Mouse (Mus musculus): ENCODE measurements around the gene Fastk. TPM values are rescaled to one million over a fixed set of nuclear protein-coding genes. Genes with fewer than 3 reads are reported as not detected.
A peak's percentile ranks its signal among the peaks of the same experiment; 100 is the strongest.

The Fastk gene
- polyA plus RNA-seq, 1 experiment from 2014 or later: 65.1 TPM

GRCm38 (mm10) chr5:24483326-24483725 lies 38.2 kb upstream of the Fastk start:
- DNase-seq (ENCODE audit: low spot score): peak; percentile 88
- no peaks in the 10 kb centered on the region for H3K4me1 ChIP-seq (ENCODE audit: insufficient read depth, low read depth, low read length)
- no peak overlapping the region for H3K4me3 ChIP-seq (ENCODE audit: low read depth, low read length)
- WGBS: 34% methylated on average over 11 of the region's 11 CpGs
- H3K9me3 ChIP-seq (ENCODE audit: low read length): no peaks in the 10 kb centered on the region
- TF ChIP-seq EP300 (IDR thresholded peaks at IDR 0.05) (no peak), CTCF (IDR thresholded peaks at IDR 0.05) (peak; percentile 89)
- H3K36me3 ChIP-seq (ENCODE audit: insufficient read depth, low read length): peaks cover 54% of the 10 kb centered on the region
- no peaks in the 10 kb centered on the region for H3K27me3 ChIP-seq (replicated peaks; ENCODE audit: insufficient read depth, low read length)
- peak; percentile 70 for ATAC-seq
- no peak overlapping the region for H3K4me2 ChIP-seq (replicated peaks; ENCODE audit: low read depth, low read length)
- H3K27ac ChIP-seq (ENCODE audit: low read length): no peak overlapping the region
- no peak overlapping the region for H3K9ac ChIP-seq (replicated peaks; ENCODE audit: low read depth)

DNA sequence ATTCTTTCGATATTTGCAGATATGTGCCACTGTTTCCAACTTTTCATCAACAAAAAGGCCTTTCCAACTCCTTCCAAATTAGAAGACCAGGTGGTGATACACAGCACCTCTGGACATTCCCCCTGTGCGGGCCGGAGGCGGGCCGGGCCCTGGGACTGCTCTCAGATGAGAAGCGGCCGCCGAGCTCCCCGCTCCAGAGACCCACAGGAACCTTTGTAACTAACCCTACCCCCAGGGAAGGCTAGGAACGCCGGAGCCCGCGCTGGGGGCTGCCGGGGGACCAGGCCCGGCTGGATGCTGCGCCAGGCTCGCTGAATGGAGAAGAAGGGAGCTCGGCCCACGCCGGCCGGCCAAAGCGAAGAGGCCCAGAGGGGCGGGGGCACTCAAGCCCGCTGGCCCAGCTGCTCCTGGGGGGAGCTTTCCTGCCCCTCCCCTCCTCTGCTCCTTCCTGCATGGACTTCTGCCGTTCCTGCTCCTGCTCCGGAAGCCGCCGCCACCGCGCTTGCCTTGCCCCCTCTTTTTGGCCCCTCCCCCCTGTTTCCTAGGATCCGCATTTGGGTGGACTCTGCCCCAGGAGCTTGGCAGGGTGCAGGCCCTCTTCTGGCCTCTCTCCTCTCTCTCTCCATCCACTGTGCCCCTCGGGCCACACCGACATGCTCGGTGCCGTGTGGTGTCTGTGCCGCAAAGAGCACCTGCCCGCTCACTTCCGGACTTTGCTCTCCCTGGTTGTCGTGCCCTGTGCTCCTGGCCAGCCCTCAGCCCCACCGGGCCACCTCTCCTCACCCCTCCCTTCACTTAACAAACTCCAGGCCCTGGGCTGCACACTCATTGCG lies 37.4 kb upstream of the Fastk start:
- Histone ChIP-seq H3K27me3 (replicated peaks; ENCODE audit: insufficient read depth, low read length) (no peaks in the 10 kb centered on the region), H3K36me3 (ENCODE audit: insufficient read depth, low read length) (peaks cover 58% of the 10 kb centered on the region)
- 56% methylated on average over 39 of the region's 41 CpGs for WGBS

DNA sequence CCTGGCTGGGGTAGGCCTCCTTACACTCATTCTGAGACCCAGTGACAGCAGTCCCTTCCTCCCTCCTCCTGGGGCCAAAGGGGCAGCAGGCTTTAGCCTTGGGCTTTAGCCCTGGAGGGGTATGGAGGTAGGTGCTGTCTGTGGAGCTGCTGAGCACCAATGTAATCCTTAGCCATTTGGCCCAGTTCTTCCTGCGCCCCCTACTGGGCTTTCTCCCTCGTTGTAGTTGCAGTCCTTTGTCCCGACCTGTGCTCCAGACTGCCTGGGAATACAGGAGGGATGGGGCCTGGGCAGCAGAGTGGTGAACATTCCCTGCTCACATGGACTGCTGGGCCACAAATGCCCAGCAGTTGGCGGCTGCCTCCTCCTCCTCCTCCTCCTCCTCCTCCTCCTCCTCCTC lies 36.6 kb upstream of the Fastk start:
- ATAC-seq: peak; percentile 67
- Histone ChIP-seq H3K9me3 (ENCODE audit: low read length) (no peaks in the 10 kb centered on the region), H3K4me3 (ENCODE audit: low read depth, low read length) (no peak overlapping the region), H3K27ac (ENCODE audit: low read length) (no peak overlapping the region), H3K27me3 (replicated peaks; ENCODE audit: insufficient read depth, low read length) (no peaks in the 10 kb centered on the region), H3K4me1 (ENCODE audit: insufficient read depth, low read depth, low read length) (no peaks in the 10 kb centered on the region), H3K36me3 (ENCODE audit: insufficient read depth, low read length) (peaks cover 57% of the 10 kb centered on the region), H3K4me2 (replicated peaks; ENCODE audit: low read depth, low read length) (no peak overlapping the region), H3K9ac (replicated peaks; ENCODE audit: low read depth) (no peak overlapping the region)
- peak; percentile 77 for DNase-seq (ENCODE audit: low spot score)
- WGBS: 9% methylated on average over 4 of the region's 4 CpGs
- peak; percentile 82 for TF ChIP-seq CTCF (IDR thresholded peaks at IDR 0.05)
- TF ChIP-seq EP300 (IDR thresholded peaks at IDR 0.05): no peak

More for the DNA sequence above, 37.4 kb upstream of the Fastk start:
- H3K9me3 ChIP-seq (ENCODE audit: low read length): no peaks in the 10 kb centered on the region
- ATAC-seq (no peak), DNase-seq (ENCODE audit: low spot score) (no peak)
- no peak overlapping the region for H3K4me3 ChIP-seq (ENCODE audit: low read depth, low read length)
- H3K27ac ChIP-seq (ENCODE audit: low read length): no peak overlapping the region
- no peak overlapping the region for H3K9ac ChIP-seq (replicated peaks; ENCODE audit: low read depth)
- TF ChIP-seq EP300 (IDR thresholded peaks at IDR 0.05) (no peak), CTCF (IDR thresholded peaks at IDR 0.05) (no peak)
- no peak overlapping the region for H3K4me2 ChIP-seq (replicated peaks; ENCODE audit: low read depth, low read length)
- no peaks in the 10 kb centered on the region for H3K4me1 ChIP-seq (ENCODE audit: insufficient read depth, low read depth, low read length)

DNA sequence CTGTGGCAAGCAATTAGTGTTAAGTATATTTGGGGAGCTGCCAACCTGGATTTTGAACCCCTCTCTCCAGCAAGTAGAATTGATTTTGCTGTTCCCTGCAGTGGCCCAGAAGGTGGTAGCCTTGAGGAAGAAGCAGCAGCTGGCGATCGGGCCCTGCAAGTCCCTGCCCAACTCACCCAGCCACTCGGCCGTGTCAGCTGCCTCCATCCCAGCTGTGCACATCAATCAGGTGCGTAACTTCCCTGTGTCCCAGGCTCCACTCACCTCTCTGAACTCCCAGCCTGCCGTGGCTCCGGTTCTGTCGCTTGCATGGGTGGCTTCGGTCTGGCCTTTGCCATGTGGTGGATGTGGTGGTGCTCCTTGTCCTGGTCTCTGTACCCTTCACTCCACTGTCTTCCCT lies 32.8 kb upstream of the Fastk start:
- H3K4me3 ChIP-seq (ENCODE audit: low read depth, low read length): no peak overlapping the region
- H3K27ac ChIP-seq (ENCODE audit: low read length): no peak overlapping the region
- DNase-seq (ENCODE audit: low spot score) (no peak), ATAC-seq (no peak)
- H3K4me1 ChIP-seq (ENCODE audit: insufficient read depth, low read depth, low read length): peaks cover 5% of the 10 kb centered on the region; the same call in 1 of the 2 replicates
- no peak overlapping the region for H3K4me2 ChIP-seq (replicated peaks; ENCODE audit: low read depth, low read length)
- WGBS: 85% methylated on average over 9 of the region's 9 CpGs
- no peaks in the 10 kb centered on the region for H3K9me3 ChIP-seq (ENCODE audit: low read length)
- no peak for TF ChIP-seq CTCF (IDR thresholded peaks at IDR 0.05)
- no peak for TF ChIP-seq EP300 (IDR thresholded peaks at IDR 0.05)
- H3K9ac ChIP-seq (replicated peaks; ENCODE audit: low read depth): no peak overlapping the region
- H3K27me3 ChIP-seq (replicated peaks; ENCODE audit: insufficient read depth, low read length): no peaks in the 10 kb centered on the region
- peaks cover 40% of the 10 kb centered on the region for H3K36me3 ChIP-seq (ENCODE audit: insufficient read depth, low read length)

DNA sequence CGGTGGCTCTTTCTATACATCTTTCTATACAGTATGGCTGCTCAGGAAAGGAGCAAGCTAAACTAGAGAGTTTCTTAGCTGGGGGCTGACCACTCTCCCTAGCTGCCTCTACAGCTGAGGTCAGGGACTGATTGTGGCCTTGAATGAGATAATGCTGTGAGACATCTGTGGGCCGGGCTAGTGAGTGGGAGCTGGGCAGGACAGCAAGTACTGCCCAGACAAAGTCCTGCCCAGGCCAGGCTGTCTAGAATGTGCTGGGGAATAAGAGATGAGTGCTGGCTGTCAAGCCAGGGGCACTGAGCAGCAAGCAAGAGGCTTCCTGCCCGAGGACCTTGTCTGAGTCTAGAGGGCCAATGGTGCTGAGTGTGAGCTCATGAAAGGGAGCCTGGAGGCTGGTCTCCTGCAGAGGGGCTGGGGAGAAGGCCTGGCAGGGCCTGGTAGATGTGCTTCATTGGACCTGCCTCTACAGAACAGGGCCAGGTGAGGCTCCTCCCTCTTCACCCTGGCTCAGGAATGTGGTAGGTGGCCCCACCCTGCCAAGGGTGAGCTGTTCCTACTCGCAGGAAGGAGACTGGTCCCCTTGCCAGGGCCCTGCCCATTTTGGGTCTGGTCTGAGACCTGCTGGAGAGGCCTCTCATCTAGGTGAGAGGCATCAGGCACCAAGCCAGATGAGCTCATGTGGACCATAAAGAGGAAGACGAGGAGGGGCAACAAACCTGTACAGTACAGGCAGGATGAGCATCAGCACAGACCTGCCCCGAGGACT lies 30.6 kb upstream of the Fastk start:
- H3K4me1 ChIP-seq (ENCODE audit: insufficient read depth, low read depth, low read length): peaks cover 5% of the 10 kb centered on the region; the same call in 1 of the 2 replicates
- no peaks in the 10 kb centered on the region for H3K9me3 ChIP-seq (ENCODE audit: low read length)
- no peaks in the 10 kb centered on the region for H3K27me3 ChIP-seq (replicated peaks; ENCODE audit: insufficient read depth, low read length)
- H3K36me3 ChIP-seq (ENCODE audit: insufficient read depth, low read length): peaks cover 31% of the 10 kb centered on the region
- 54% methylated on average over 6 of the region's 6 CpGs for WGBS
- peak overlapping the region; percentile 72 for H3K4me2 ChIP-seq (replicated peaks; ENCODE audit: low read depth, low read length)
- peak overlapping the region; percentile 58; the same call in 1 of the 2 replicates for H3K9ac ChIP-seq (replicated peaks; ENCODE audit: low read depth)
- peak overlapping the region; percentile 90 for H3K27ac ChIP-seq (ENCODE audit: low read length)
- ATAC-seq (peak; percentile 86), DNase-seq (ENCODE audit: low spot score) (peak; percentile 93)
- peak overlapping the region; percentile 53 for H3K4me3 ChIP-seq (ENCODE audit: low read depth, low read length)
- TF ChIP-seq EP300 (IDR thresholded peaks at IDR 0.05) (peak; percentile 59; the same call in 1 of the 2 replicates), CTCF (IDR thresholded peaks at IDR 0.05) (no peak)

- TF ChIP-seq EP300 (IDR thresholded peaks at IDR 0.05): no peak
- peak; percentile 49 for TF ChIP-seq CTCF (IDR thresholded peaks at IDR 0.05)
- peak overlapping the region; percentile 72 for H3K4me2 ChIP-seq (replicated peaks; ENCODE audit: low read depth, low read length)
- 7% methylated on average over 61 of the region's 67 CpGs for WGBS
- peak; percentile 46 for DNase-seq (ENCODE audit: low spot score)
- H3K4me3 ChIP-seq (ENCODE audit: low read depth, low read length): peak overlapping the region; percentile 53
- H3K27me3 ChIP-seq (replicated peaks; ENCODE audit: insufficient read depth, low read length): no peaks in the 10 kb centered on the region
- H3K36me3 ChIP-seq (ENCODE audit: insufficient read depth, low read length): peaks cover 27% of the 10 kb centered on the region
- peaks cover 5% of the 10 kb centered on the region; the same call in 1 of the 2 replicates for H3K4me1 ChIP-seq (ENCODE audit: insufficient read depth, low read depth, low read length)
- no peak for ATAC-seq
- H3K27ac ChIP-seq (ENCODE audit: low read length): peak overlapping the region; percentile 90
- H3K9me3 ChIP-seq (ENCODE audit: low read length): no peaks in the 10 kb centered on the region
- H3K9ac ChIP-seq (replicated peaks; ENCODE audit: low read depth): peak overlapping the region; percentile 58
Measured at GRCm38 (mm10) chr5:24474723-24475261, 29.7 kb upstream of the Fastk start.
